15 mouse cellular contexts compared by ENCODE assay signal in the genomic region with DNA sequence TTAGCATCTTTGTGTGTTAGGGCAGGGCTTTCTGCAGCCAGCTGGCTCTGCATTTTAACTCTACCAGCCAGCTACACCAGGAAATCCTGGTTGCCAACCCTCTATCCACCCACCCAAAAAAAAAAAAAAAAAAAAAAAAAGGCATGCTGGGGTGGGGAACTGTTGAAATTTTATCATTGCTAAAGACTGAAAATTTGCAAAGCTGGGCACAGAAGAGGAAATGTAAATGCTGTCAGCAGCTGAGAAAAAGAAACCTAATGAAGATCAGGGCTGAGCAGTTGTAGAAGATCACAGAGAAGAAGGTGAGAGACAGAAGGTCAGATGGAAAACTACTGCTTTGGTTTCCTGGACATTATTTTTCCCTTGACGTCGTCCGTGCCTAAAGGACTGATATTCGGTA. TPM values are rescaled to one million over a fixed set of nuclear protein-coding genes. Genes with fewer than 3 reads are reported as not detected.
"Had no signal": no experiment of that assay in that cellular context is flagged by ENCODE, and none has a peak within 500 bp of the region (broad histone marks: within the 10 kb centered on the region; RNA-seq: fewer than 3 reads in every experiment).

No protein-coding gene starts in this region.

RNA-seq across cellular contexts. Expression of a gene that starts 10.9 kb away (rescaled TPM):
- total RNA-seq: heart, postnatal 10 days; heart, postnatal 4 days; hindbrain, postnatal 0 days; layer of hippocampus, adult 2 months; layer of hippocampus, adult 8-10 months; layer of hippocampus, postnatal 14 days; layer of hippocampus, postnatal 25 days; layer of hippocampus, postnatal 36 days had no signal

RNA-seq across cellular contexts. Expression of a gene that starts 36.1 kb away (rescaled TPM):
- total RNA-seq: heart, postnatal 10 days; heart, postnatal 14 days; heart, postnatal 25 days; heart, postnatal 36 days; heart, postnatal 4 days; hematopoietic stem cell, adult 5-6 weeks; hindbrain, postnatal 0 days; layer of hippocampus, adult 18-20 months; layer of hippocampus, adult 2 months; layer of hippocampus, adult 8-10 months; layer of hippocampus, postnatal 10 days; layer of hippocampus, postnatal 14 days; layer of hippocampus, postnatal 25 days; layer of hippocampus, postnatal 36 days; left cerebral cortex, adult 18-20 months had no signal
